Mouse (Mus musculus): Measurements from ENCODE around the gene Ccnb3.
"Not testable (repeated sequence)": the region's sequence is repeated elsewhere in the genome, so short reads cannot be mapped to it uniquely, and the experiment has no call there.

The Ccnb3 gene

GRCm38 (mm10) chrX:7041519-7041918 is at the start of gene Ccnb3:
TSS of gene Ccnb3 (minus strand) at chrX:7041619.
- DNase-seq (ENCODE audit: inconsistent ontology term) = no peak

- DNase-seq (ENCODE audit: inconsistent ontology term) = no peak
These were observed 48.9 kb upstream of the Ccnb3 start for GRCm38 (mm10) chrX:7090323-7090722.

- no peak for DNase-seq (ENCODE audit: inconsistent ontology term)
These were observed 44.5 kb upstream of the Ccnb3 start for GRCm38 (mm10) chrX:7085878-7086277.

- no peak for DNase-seq (ENCODE audit: inconsistent ontology term)
These were observed 38.5 kb upstream of the Ccnb3 start for GRCm38 (mm10) chrX:7079820-7080429.

- DNase-seq (ENCODE audit: inconsistent ontology term) = peak; percentile 0
These were observed 26.6 kb upstream of the Ccnb3 start for GRCm38 (mm10) chrX:7068002-7068401.

- DNase-seq (ENCODE audit: inconsistent ontology term) = no peak
These were observed 25.8 kb upstream of the Ccnb3 start, which contains the start of gene Akap4 for GRCm38 (mm10) chrX:7067219-7067618. TSS of gene Akap4 (plus strand) at chrX:7067519.

- DNase-seq (ENCODE audit: inconsistent ontology term) = no peak
These were observed 22.7 kb upstream of the Ccnb3 start for GRCm38 (mm10) chrX:7064109-7064508.

GRCm38 (mm10) chrX:7057634-7058033 is 16.2 kb upstream of the Ccnb3 start:
- no peak for DNase-seq (ENCODE audit: inconsistent ontology term)

- DNase-seq (ENCODE audit: inconsistent ontology term) = no peak
These were observed 15.6 kb upstream of the Ccnb3 start for GRCm38 (mm10) chrX:7057056-7057455.

- DNase-seq (ENCODE audit: inconsistent ontology term) = not testable (repeated sequence)
These were observed 57.5 kb downstream of the Ccnb3 start for GRCm38 (mm10) chrX:6983916-6984315.

- DNase-seq (ENCODE audit: inconsistent ontology term) = peak; percentile 80
These were observed 69.5 kb downstream of the Ccnb3 start for GRCm38 (mm10) chrX:6971956-6972355.

GRCm38 (mm10) chrX:6968598-6968997 is 72.8 kb downstream of the Ccnb3 start:
- DNase-seq (ENCODE audit: inconsistent ontology term) = no peak
